Mouse (Mus musculus) ES-E14 (cell line): ENCODE data around the gene Chrna5. TPM values are rescaled to one million over a fixed set of nuclear protein-coding genes. Genes with fewer than 3 reads are reported as not detected.

Source experiments
- DNase-seq: peaks from one replicate; pipeline ENCODE4 v3.0.0-alpha.2; 2013; ENCODE audit warnings: low read depth, low spot score
- H3K27ac ChIP-seq: 2 replicates; pipeline ENCODE4 v1.5.1; 2012; ENCODE audit warnings: low read depth, mild to moderate bottlenecking, low read length, moderate library complexity, mixed read lengths; ENCODE audit not compliant: poor library complexity, insufficient read depth, severe bottlenecking
- H3K36me3 ChIP-seq: 2 replicates; pipeline ENCODE4 v1.6.1; 2012; ENCODE audit warnings: mild to moderate bottlenecking, low read length, moderate library complexity, mixed read lengths; ENCODE audit not compliant: control insufficient read depth, poor library complexity, insufficient read depth, severe bottlenecking
- H3K4me1 ChIP-seq, 2 experiments: fragments of 150-350 bp in 1 of 2; sonication (generic) in 1 of 2; 2 replicates each; pipeline ENCODE4 v1.6.1; 2012; ENCODE audit warnings: low read length in 2 of 2, mild to moderate bottlenecking in 1 of 2, mixed read lengths in 1 of 2; ENCODE audit not compliant: control insufficient read depth in 2 of 2, insufficient read depth in 2 of 2, poor library complexity in 1 of 2
- H3K4me3 ChIP-seq, 2 experiments: fragments of 150-350 bp in 1 of 2; sonication (generic) in 1 of 2; 2 replicates each; pipeline ENCODE4 v1.5.1; 2012; ENCODE audit warnings: low read length in 2 of 2, low read depth in 1 of 2, mild to moderate bottlenecking in 1 of 2, mixed read lengths in 1 of 2; ENCODE audit not compliant: insufficient read depth in 1 of 2, poor library complexity in 1 of 2, severe bottlenecking in 1 of 2
- H3K9ac ChIP-seq: 2 replicates; pipeline ENCODE4 v1.6.1; 2012; ENCODE audit warnings: low read depth, mild to moderate bottlenecking, low read length, mixed read lengths; ENCODE audit not compliant: poor library complexity, insufficient read depth, severe bottlenecking
- H3K9me3 ChIP-seq: fragments of 150-350 bp; sonication (generic); 2 replicates; pipeline ENCODE4 v1.6.1; 2012; ENCODE audit warnings: low read depth, mild to moderate bottlenecking, low read length; ENCODE audit not compliant: control insufficient read depth, insufficient read depth
- CHD2 ChIP-seq: IDR thresholded peaks from 2 replicates; pipeline ENCODE4 v1.6.1; 2014; ENCODE audit warnings: mild to moderate bottlenecking, low read depth, low read length, inconsistent platforms
- HCFC1 ChIP-seq: IDR thresholded peaks from 2 replicates; pipeline ENCODE4 v1.6.1; 2012; ENCODE audit warnings: low read length, inconsistent platforms, borderline replicate concordance; ENCODE audit not compliant: insufficient read depth
- MAFK ChIP-seq: IDR thresholded peaks from 2 replicates; pipeline ENCODE4 v1.6.1; 2014; ENCODE audit warnings: mild to moderate bottlenecking, low read depth, low read length, inconsistent platforms; ENCODE audit not compliant: insufficient read depth
- ZC3H11A ChIP-seq: IDR thresholded peaks from 2 replicates; pipeline ENCODE4 v1.6.1; 2012; ENCODE audit warnings: low read depth, mild to moderate bottlenecking, inconsistent platforms, low read length, borderline replicate concordance
- ZNF384 ChIP-seq: IDR thresholded peaks from 2 replicates; pipeline ENCODE4 v1.6.1; 2012; ENCODE audit warnings: low read depth, low read length, inconsistent platforms
- in situ Hi-C, 2 experiments: fragments of 600-800 bp; cut with MboI; formaldehyde crosslinking; loops; one replicate each; pipeline ENCODE4 v1.15.1; 2025; ENCODE audit warnings: low sequenced_read_pairs in 2 of 2, inconsistent platforms in 1 of 2; ENCODE audit not compliant: unreplicated experiment in 2 of 2
- total RNA-seq: library from RNA; depleted of rRNA; stranded (reverse); fragments of 300-350 nt; gene quantifications from 2 replicates; pipeline ENCODE4 v1.2.3, GENCODE M21; 2012

The Chrna5 gene
- total RNA-seq, 1 experiment, result 1.3 TPM

- peaks cover 0 to 6% of the 10 kb centered on the region in 2 experiments; a peak in 3 of 4 replicates for H3K4me1 ChIP-seq
- H3K36me3 ChIP-seq, result no peaks in the 10 kb centered on the region
- DNase-seq, result no peak
- in situ Hi-C loops, result loop anchor here in 1 of 2 experiments (10.0 kb wide), 1 partner anchor 65 kb away; no protein-coding TSS in a partner anchor
- no peak for TF ChIP-seq HCFC1
- no peak for TF ChIP-seq MAFK
- no peak for TF ChIP-seq ZC3H11A
- no peak for TF ChIP-seq CHD2
- TF ChIP-seq ZNF384, result no peak
- H3K9ac ChIP-seq, result no peak overlapping the region
- H3K9me3 ChIP-seq, result no peaks in the 10 kb centered on the region
- H3K27ac ChIP-seq, result no peak overlapping the region
- H3K4me3 ChIP-seq, result no peak overlapping the region
Observed at GRCm38 (mm10) chr9:55039983-55040382, 59.3 kb downstream of the Chrna5 start.

- H3K27ac ChIP-seq, result no peak overlapping the region
- DNase-seq, result no peak
- no peaks in the 10 kb centered on the region for H3K36me3 ChIP-seq
- no peak overlapping the region for H3K9ac ChIP-seq
- in situ Hi-C loops, result loop anchor here in 1 of 2 experiments (10.0 kb wide), 1 partner anchor 63 kb away; no protein-coding TSS in a partner anchor
- H3K4me1 ChIP-seq, result peaks cover 0 to 6% of the 10 kb centered on the region in 2 experiments; a peak in 3 of 4 replicates
- H3K9me3 ChIP-seq, result no peaks in the 10 kb centered on the region
- no peak overlapping the region for H3K4me3 ChIP-seq
- TF ChIP-seq CHD2 (no peak), MAFK (no peak), HCFC1 (no peak)
Observed at GRCm38 (mm10) chr9:55041389-55041788, 60.7 kb downstream of the Chrna5 start.

DNA sequence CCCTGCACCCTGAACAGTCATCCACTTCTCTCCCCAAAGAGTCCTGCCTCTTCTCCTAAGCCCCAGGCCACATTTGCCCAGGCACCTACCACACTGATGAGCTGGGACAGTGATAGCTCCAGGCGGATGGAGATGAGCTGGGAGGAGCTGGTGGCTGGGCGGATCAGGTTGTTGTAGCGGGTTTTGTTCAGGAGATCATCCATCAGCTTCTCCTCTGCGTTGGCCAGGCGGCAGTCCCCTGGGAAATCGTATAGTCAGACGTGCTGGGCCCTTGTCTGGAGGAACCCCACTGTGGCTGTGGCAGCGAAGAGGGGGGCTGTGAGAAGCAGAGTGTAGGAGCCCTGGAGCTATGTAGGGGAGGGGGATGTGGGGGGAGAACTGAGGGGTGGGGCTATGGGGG, 63.0 kb downstream of the Chrna5 start:
- in situ Hi-C loops, result loop anchor here in 1 of 2 experiments (10.0 kb wide), 1 partner anchor 61 kb away; no protein-coding TSS in a partner anchor
- Histone ChIP-seq H3K9ac (no peak overlapping the region), H3K36me3 (no peaks in the 10 kb centered on the region), H3K27ac (no peak overlapping the region), H3K4me1 (peaks cover 0 to 6% of the 10 kb centered on the region in 2 experiments; a peak in 3 of 4 replicates), H3K4me3 (peak overlapping the region; percentile 24 to 60; a peak in 2 of 4 replicates), H3K9me3 (no peaks in the 10 kb centered on the region)
- TF ChIP-seq CHD2, result no peak
- no peak for TF ChIP-seq HCFC1
- TF ChIP-seq ZNF384, result no peak
- no peak for TF ChIP-seq MAFK
- TF ChIP-seq ZC3H11A, result no peak
- DNase-seq, result peak; percentile 48

- Histone ChIP-seq H3K36me3 (no peaks in the 10 kb centered on the region), H3K4me1 (peaks cover 0 to 6% of the 10 kb centered on the region in 2 experiments; a peak in 3 of 4 replicates), H3K9me3 (no peaks in the 10 kb centered on the region), H3K4me3 (no peak overlapping the region), H3K9ac (no peak overlapping the region), H3K27ac (no peak overlapping the region)
- in situ Hi-C loops, result loop anchor here in 1 of 2 experiments (10.0 kb wide), 1 partner anchor 60 kb away; no protein-coding TSS in a partner anchor
- TF ChIP-seq MAFK, result no peak
- no peak for TF ChIP-seq ZNF384
- TF ChIP-seq ZC3H11A, result no peak
- DNase-seq, result no peak
Observed at GRCm38 (mm10) chr9:55045001-55045400, 64.3 kb downstream of the Chrna5 start.

DNA sequence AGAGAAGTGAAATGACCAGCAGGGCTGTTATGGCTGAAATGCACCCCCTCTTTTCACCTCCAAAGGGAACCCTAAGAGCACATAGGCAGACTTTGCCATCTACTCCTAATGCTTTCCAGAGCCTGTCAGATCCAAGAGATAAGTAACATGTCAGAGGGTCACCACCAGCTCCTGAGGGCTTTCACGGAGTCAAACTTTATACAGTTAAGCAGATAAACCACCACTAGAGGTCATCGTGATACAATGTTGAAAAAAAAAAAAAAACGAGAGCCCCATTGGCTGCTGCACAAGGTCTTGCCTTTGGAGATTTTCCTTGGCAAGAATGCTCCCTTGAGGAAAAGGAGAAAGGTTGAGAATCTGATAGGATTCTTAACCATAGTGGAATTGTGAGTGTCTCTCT, 66.1 kb downstream of the Chrna5 start:
- in situ Hi-C loops, result loop anchor here in 1 of 2 experiments (10.0 kb wide), 1 partner anchor 58 kb away; no protein-coding TSS in a partner anchor
- no peak for DNase-seq
- Histone ChIP-seq H3K4me1 (peaks cover 0 to 6% of the 10 kb centered on the region in 2 experiments; a peak in 3 of 4 replicates), H3K27ac (no peak overlapping the region), H3K9ac (no peak overlapping the region), H3K36me3 (no peaks in the 10 kb centered on the region), H3K9me3 (no peaks in the 10 kb centered on the region), H3K4me3 (no peak overlapping the region)
- TF ChIP-seq CHD2 (no peak), ZC3H11A (0 out of 2 replicates have a peak, but pooled peaks have one; percentile 17), HCFC1 (no peak), ZNF384 (peak; percentile 99), MAFK (0 out of 2 replicates have a peak, but pooled peaks have one; percentile 18)
